Mouse (Mus musculus) Patski (cell line): ENCODE results near the gene Sbno2. TPM values are rescaled to one million over a fixed set of nuclear protein-coding genes. Genes with fewer than 3 reads are reported as not detected.

Experiments
- ATAC-seq: fragments of 100-300 bp; one replicate; pipeline ENCODE4 v1.8.0; 2021
- CTCF ChIA-PET: fragments of 350-600 bp; sonication (Branson Sonifier 250); formaldehyde crosslinking; loops from one replicate; lab custom pipeline; 2022; ENCODE audit warnings: inconsistent platforms; lab: Charles Lee
- POLR2A ChIA-PET: fragments of 350-600 bp; sonication (Branson Sonifier 250); formaldehyde crosslinking; loops from one replicate; lab custom pipeline; 2022; ENCODE audit warnings: antibody characterized with exemption, inconsistent platforms; lab: Charles Lee
- DNase-seq: peaks from one replicate; pipeline ENCODE4 v3.0.0-alpha.2; 2011; ENCODE audit warnings: low read depth, low spot score
- H3K27me3 ChIP-seq: fragments of 371-371 bp; one replicate; pipeline ENCODE4 v1.5.1; 2021
- CTCF ChIP-seq: fragments of 100-300 bp; IDR thresholded peaks from one replicate; pipeline ENCODE4 v1.5.1; 2021
- in situ Hi-C: fragments of 300-500 bp; cut with MboI; formaldehyde crosslinking; loops from 3 replicates; pipeline ENCODE4 v1.11.1; 2018; ENCODE audit warnings: low pct_unique_long_range_greater_than_20kb, mixed read lengths
- polyA plus RNA-seq: library from polyadenylated mRNA; unstranded; gene quantifications from one replicate; pipeline ENCODE4 v1.2.3, GENCODE M21; 2021

The Sbno2 gene
- polyA plus RNA-seq: 181 TPM

DNA sequence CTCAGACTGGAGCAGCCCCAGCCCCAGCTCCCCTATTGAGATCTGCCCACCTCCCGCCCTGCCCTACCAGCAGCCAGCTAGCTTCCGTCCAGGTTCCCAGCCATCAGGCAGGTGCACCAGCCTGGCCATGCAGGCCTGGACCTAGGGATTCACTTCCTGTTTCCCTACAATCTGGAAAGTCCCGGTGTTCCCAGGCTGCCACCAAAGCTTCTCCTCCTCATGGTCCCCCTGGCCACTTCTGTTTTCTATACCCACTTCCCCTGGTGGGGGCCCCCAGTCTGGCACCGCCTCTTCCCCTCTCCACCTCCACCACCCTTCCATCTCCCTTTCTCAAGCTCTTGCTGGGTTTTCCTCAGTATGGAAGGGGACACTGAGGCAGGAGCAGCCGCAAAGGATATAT is at the start of gene Sbno2:
Sbno2 (minus strand) TSS at position 112 of the 400 bp plus-strand sequence.
- ChIA-PET POLR2A (interaction anchor here (0.6 to 1.8 kb wide), 7 partner anchors 11 to 120 kb away, joined by 3 to 8 read pairs (median 4); no protein-coding TSS in a partner anchor), CTCF (interaction anchor here (1.3 to 2.2 kb wide), 4 partner anchors 10 to 62 kb away, joined by 3 to 6 read pairs (median 3); partner anchors contain the start of gene Stk11)
- DNase-seq (no peak), ATAC-seq (no peak)
- in situ Hi-C loops: loop anchor here (5.0 kb wide), 1 partner anchor 33 kb away; no protein-coding TSS in a partner anchor
- TF ChIP-seq CTCF: no peak
- no peaks in the 10 kb centered on the region for H3K27me3 ChIP-seq

DNA sequence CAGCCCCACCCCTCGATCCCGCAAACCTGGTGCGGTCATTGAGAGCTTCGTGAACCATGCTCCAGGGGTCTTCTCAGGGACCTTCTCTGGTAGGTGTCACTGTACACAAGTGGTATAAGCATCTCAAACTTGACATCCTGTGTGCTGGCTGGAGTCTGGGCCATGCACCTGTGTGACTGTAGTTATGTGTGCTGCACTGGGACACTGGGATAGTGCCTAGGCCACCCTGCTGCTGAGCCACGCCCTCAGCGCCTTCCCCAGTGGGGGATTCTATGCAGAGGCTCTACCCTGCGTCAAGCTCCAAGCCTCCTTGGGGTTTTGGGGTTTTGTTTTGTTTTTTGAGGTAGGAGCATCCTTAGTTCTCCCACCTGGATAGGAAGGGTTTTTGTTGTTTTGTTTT is 49.0 kb upstream of the Sbno2 start:
- CTCF ChIA-PET: interaction anchor here (1.3 to 7.0 kb wide), 2 partner anchors 9 to 11 kb away, joined by 3 to 69 read pairs; partner anchors contain the start of gene Cirbp
- POLR2A ChIA-PET: interaction anchor here (0.6 to 15.5 kb wide), 3 partner anchors 8 to 167 kb away, joined by 4 to 191 read pairs (median 5); partner anchors contain the start of gene Cirbp
- in situ Hi-C loops: no loop called here
- ATAC-seq: no peak
- H3K27me3 ChIP-seq: no peaks in the 10 kb centered on the region
- no peak for TF ChIP-seq CTCF
- DNase-seq: no peak

DNA sequence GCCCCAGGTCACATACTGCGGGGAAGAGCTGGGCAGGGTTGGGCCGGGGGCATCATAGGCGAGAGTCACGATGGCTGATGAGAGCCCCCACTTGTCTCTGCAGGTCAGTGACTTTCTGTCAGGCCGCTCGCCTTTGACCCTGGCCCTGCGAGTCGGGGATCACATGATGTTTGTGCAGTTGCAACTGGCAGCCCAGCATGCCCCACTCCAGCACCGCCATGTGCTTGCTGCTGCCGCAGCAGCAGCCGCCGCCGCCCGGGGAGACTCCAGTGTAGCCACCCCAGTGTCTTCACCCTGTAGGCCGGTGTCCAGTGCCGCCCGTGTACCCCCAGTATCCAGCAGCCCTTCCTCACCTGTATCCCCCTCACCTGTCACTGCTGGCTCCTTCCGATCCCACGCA is 48.3 kb upstream of the Sbno2 start:
- POLR2A ChIA-PET: interaction anchor here (2.0 to 15.5 kb wide), 2 partner anchors 9 to 166 kb away, joined by 5 to 191 read pairs; partner anchors contain the start of gene Cirbp
- CTCF ChIA-PET: interaction anchor here (0.9 to 7.0 kb wide), 2 partner anchors 8 to 12 kb away, joined by 3 to 69 read pairs; partner anchors contain the start of gene Cirbp
- no peaks in the 10 kb centered on the region for H3K27me3 ChIP-seq
- ATAC-seq (no peak), DNase-seq (no peak)
- TF ChIP-seq CTCF: no peak
- in situ Hi-C loops: no loop called here

DNA sequence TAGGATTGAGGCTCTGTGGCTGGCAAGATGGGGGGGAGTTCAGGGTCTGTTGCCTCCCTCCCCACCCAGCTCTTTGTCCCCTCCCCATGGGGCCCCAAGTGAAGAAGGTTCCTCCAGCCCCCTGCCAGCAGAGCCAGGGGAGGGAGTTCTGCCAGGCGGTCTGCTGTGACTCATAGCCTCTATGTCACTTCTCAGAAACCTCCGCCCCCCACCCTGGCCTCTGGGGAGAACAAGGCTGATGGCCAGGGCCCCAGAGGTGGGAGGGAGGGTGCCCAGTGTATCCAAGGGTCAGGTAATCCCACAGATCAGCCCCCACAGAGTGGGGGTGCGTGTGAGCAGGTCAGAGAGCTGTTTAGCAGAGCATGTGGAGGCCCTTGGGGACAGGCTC is 47.5 kb upstream of the Sbno2 start:
- POLR2A ChIA-PET: interaction anchor here (0.8 to 15.5 kb wide), 3 partner anchors 10 to 225 kb away, joined by 3 to 191 read pairs (median 3); partner anchors contain the start of genes Cirbp and Cnn2

DNA sequence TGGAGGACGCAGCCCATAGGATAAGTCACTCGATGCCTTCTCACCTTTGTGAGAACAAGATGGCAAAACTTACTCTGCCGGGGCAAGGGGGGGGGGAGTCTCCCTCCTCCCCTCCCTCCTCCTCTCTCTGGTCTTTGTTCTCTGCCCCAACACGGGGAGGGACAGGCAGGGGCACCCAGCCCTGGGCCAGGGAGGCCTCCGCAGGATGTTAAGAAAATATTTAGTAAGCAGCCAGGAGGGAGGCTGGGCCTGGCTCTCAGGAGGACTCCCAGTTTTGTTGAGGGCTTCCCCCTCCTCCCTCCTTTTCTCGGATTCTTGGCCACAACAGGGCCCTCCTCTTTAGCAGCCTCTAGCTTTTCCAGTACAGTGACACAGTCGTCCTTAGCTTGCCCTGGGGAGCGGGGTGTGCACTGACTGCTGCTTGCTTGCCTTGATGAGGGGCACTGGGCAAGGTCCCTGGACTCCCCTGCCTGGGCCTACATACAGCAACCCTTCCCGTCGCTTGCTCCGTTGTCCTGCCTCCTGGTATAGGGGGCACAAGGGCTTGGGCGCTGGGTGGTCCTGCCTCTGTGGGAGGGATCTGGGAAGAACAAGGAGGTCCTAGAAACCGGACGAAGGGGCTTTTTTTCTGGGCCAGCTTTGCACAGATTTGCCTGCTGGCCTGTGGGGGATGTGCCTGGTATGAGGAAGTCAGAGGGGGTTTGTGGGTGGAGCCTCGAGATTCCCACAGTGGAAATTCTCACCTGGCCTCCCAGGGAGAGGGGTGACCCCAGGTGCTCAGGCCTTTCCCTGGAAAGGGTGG is 46.9 kb upstream of the Sbno2 start:
- CTCF ChIA-PET: interaction anchor here (7.0 kb wide), 1 partner anchor 13 kb away, joined by 69 read pairs; the partner anchor contains the start of gene Cirbp
- POLR2A ChIA-PET: interaction anchor here (0.8 to 15.5 kb wide), 5 partner anchors 11 to 224 kb away, joined by 3 to 191 read pairs (median 3); partner anchors contain the start of genes Cirbp and Cnn2
- ATAC-seq: peak; percentile 0
- H3K27me3 ChIP-seq: no peaks in the 10 kb centered on the region
- peak; percentile 77 for DNase-seq
- in situ Hi-C loops: no loop called here
- TF ChIP-seq CTCF: no peak

More for the DNA sequence above, 47.5 kb upstream of the Sbno2 start:
- no peak for TF ChIP-seq CTCF
- CTCF ChIA-PET: interaction anchor here (0.9 to 7.0 kb wide), 2 partner anchors 9 to 12 kb away, joined by 3 to 69 read pairs; partner anchors contain the start of gene Cirbp
- DNase-seq: peak; percentile 90
- peak; percentile 14 for ATAC-seq
- in situ Hi-C loops: no loop called here
- H3K27me3 ChIP-seq: no peaks in the 10 kb centered on the region

DNA sequence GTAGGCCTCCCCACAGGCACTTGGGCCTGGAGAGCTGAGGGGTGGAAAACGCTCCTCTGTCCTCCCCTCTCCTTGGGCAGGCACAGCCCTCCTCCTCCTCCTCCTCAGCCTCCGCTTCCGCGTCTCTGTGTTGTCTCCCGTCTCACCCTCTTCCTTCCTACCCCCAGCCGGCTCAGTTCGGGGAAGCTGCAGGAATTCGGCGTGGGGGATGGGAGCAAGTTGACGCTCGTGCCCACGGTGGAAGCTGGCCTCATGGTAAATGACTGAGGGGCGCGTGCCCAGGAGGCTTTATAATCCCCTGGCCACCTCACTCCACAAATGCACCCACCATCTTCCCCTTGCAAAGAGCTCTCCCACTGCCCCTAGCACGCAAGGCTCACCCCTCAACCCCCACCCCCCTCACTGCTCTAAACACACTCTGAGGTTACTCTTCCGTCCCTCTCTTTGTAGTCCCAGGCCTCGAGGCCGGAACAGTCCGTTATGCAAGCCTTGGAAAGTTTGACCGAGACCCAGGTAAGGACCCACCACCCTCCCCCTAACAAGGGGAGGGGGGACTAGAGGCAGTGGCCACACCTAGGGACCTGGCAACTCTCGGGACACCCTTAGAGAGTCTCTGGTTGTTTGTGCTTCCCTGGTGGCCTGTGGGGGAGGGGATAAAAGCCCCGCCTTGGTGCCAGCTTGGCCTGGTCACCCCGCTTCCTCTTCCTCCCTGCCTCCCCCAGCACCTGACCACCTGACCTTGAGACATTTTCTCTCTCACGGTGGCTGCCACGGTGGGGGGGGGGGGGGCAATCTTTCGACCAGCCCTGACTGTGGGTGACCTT is 46.1 kb upstream of the Sbno2 start:
- in situ Hi-C loops: no loop called here
- no peak for TF ChIP-seq CTCF
- POLR2A ChIA-PET: interaction anchor here (0.7 to 15.5 kb wide), 4 partner anchors 11 to 108 kb away, joined by 3 to 191 read pairs (median 4); partner anchors contain the start of gene Cirbp
- CTCF ChIA-PET: interaction anchor here (0.9 to 7.0 kb wide), 2 partner anchors 9 to 14 kb away, joined by 3 to 69 read pairs; partner anchors contain the start of gene Cirbp
- DNase-seq: no peak
- H3K27me3 ChIP-seq: no peaks in the 10 kb centered on the region
- no peak for ATAC-seq

DNA sequence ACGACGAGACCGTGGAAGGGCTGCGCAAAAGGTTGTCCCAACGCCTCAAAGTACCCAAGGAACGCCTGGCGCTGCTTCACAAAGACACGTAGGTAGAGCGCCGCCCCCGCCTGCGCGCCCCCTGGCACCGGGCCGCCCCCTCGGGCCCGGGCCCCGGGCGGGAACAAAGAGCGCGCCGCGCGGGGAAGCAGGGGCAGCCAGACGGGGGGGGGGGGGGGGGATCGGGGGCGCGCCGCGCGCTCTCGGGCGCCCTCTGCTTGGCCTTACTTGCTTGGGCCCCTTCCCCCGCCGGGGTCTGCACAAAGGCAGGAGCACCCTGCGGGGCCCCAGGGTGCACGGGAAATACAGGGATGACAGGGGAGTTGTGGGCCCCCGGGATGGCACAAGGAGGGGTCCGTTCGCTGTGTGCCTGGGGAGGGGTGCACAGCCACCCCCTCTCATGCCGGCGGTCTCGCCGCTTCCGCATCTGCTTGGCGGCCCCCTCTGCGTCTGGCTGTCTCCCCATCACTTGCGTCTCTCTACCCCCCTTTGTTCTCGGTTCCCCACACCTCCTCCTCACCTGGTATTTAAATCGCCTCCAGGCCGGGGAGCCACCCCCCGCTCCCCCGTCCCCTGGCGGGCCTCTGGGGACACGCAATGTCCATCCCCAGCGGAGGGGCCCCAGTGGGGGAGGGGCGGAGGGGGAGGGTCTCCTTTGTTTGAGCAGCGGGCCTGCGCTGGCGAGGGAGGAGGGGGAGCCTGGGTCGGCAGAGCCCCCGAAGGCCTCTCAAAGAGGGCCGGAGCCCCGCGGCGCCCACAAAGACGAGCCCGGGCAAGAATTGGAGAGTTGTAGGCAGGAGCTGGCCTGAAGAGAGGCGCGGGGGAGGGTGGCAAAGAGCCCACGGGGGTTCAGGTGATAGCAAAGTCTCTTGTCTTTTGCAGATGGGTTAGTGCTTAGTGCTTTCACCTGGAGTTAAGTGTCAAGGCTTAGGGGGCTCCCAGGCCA is 45.1 kb upstream of the Sbno2 start:
- in situ Hi-C loops: no loop called here
- ChIA-PET CTCF (interaction anchor here (0.9 to 7.0 kb wide), 2 partner anchors 10 to 15 kb away, joined by 3 to 69 read pairs; partner anchors contain the start of gene Cirbp), POLR2A (interaction anchor here (1.4 to 15.5 kb wide), 3 partner anchors 12 to 97 kb away, joined by 3 to 191 read pairs (median 3); partner anchors contain the start of gene Cirbp)
- H3K27me3 ChIP-seq: no peaks in the 10 kb centered on the region
- no peak for TF ChIP-seq CTCF
- no peak for DNase-seq
- ATAC-seq: no peak

DNA sequence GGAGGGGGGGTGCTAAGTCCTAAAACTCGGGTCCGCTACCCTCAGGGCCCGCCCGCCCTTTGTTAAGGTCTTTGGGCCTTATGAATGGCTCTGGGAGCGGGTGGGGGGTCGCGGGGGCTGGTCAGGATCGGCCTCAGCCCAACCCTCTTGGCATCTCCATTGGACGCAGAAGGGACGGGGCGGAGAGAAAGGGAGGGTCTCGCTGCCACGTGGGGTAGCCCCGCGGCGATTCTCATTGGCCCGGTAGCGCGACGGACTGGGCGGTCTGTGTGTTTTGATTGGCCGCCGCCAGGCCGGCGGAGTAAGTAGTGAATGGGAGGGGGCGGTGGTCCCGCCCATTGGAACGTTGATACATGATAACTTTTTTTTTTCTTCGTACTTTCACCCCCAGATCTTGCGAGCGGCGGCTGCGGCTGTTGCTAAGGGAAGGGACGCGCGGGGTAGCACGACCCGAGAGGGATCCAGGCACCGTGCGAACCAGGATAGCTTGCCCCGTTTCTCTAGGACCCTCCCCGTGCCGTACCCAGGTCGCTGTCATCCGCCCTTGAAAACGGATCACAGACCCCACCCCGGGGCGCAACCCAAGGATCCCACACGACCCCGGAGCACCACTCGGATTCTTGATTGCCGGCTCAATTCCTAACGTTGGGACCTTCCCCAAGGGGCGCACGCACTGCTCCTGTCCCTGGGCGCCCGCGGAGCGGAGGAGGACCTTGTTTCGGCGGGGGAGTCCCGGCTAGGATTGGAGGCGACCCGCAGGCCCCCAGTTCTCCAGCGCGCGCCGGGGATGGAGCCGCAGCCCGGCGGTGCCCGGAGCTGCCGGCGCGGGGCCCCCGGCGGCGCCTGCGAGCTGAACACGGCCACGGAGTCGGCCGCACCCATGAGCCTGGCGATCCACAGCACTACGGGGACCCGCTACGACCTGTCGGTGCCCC is 44.2 kb upstream of the Sbno2 start:
- in situ Hi-C loops: no loop called here
- H3K27me3 ChIP-seq: no peaks in the 10 kb centered on the region
- ATAC-seq (peak; percentile 22), DNase-seq (no peak)
- CTCF ChIA-PET: interaction anchor here (1.6 kb wide), 1 partner anchor 16 kb away, joined by 9 read pairs; the partner anchor contains the start of gene Cirbp
- no peak for TF ChIP-seq CTCF
- POLR2A ChIA-PET: interaction anchor here (15.5 kb wide), 1 partner anchor 13 kb away, joined by 191 read pairs; the partner anchor contains the start of gene Cirbp
